Mouse (Mus musculus) kidney, postnatal 14 days (tissue): ENCODE measurements around the gene Cdk5.

Experiments used
- DNase-seq: peaks from one replicate; pipeline ENCODE4 v3.0.0; 2022; ENCODE audit warnings: mixed read lengths

The Cdk5 gene

GRCm38 (mm10) chr5:24394165-24394894 is 29.0 kb downstream of the Cdk5 start:
- peak; percentile 96 for DNase-seq

GRCm38 (mm10) chr5:24393392-24393997 is 29.8 kb downstream of the Cdk5 start, which contains the start of gene Abcb8:
Abcb8 (plus strand) TSS chr5:24393663.
- peak; percentile 84 for DNase-seq

GRCm38 (mm10) chr5:24392724-24393123 is 30.6 kb downstream of the Cdk5 start:
- no peak for DNase-seq

- DNase-seq, result no peak
Measured at GRCm38 (mm10) chr5:24391864-24392263, 31.5 kb downstream of the Cdk5 start, which contains the start of gene Atg9b. Atg9b (minus strand) TSS chr5:24392143.

- DNase-seq, result no peak
Measured at GRCm38 (mm10) chr5:24389658-24390020, 33.7 kb downstream of the Cdk5 start.

GRCm38 (mm10) chr5:24389011-24389657 is 34.2 kb downstream of the Cdk5 start:
- DNase-seq, result peak; percentile 44

- DNase-seq, result no peak
Measured at GRCm38 (mm10) chr5:24388246-24388915, 34.9 kb downstream of the Cdk5 start.

- DNase-seq, result peak; percentile 84
Measured at GRCm38 (mm10) chr5:24387264-24388241, 35.8 kb downstream of the Cdk5 start.

GRCm38 (mm10) chr5:24385887-24386550 is 37.3 kb downstream of the Cdk5 start:
- DNase-seq, result no peak

GRCm38 (mm10) chr5:24385374-24385773 is 38.0 kb downstream of the Cdk5 start:
- no peak for DNase-seq

GRCm38 (mm10) chr5:24384407-24384806 is 38.9 kb downstream of the Cdk5 start:
- peak; percentile 70 for DNase-seq

- peak; percentile 90 for DNase-seq
Measured at GRCm38 (mm10) chr5:24383026-24383859, 40.1 kb downstream of the Cdk5 start.

- no peak for DNase-seq
Measured at GRCm38 (mm10) chr5:24381988-24382387, 41.3 kb downstream of the Cdk5 start.

- DNase-seq, result no peak
Measured at GRCm38 (mm10) chr5:24381486-24381885, 41.8 kb downstream of the Cdk5 start.

GRCm38 (mm10) chr5:24380499-24380898 is 42.8 kb downstream of the Cdk5 start:
- DNase-seq, result no peak

- no peak for DNase-seq
Measured at GRCm38 (mm10) chr5:24379501-24379900, 43.8 kb downstream of the Cdk5 start.

GRCm38 (mm10) chr5:24378700-24379099 is 44.6 kb downstream of the Cdk5 start:
- DNase-seq, result no peak

GRCm38 (mm10) chr5:24374666-24375328 is 48.5 kb downstream of the Cdk5 start:
- DNase-seq, result no peak

- no peak for DNase-seq
Measured at GRCm38 (mm10) chr5:24374216-24374615, 49.1 kb downstream of the Cdk5 start.

- DNase-seq, result no peak
Measured at GRCm38 (mm10) chr5:24373807-24374206, 49.5 kb downstream of the Cdk5 start.
